Mouse (Mus musculus) liver (tissue): ENCODE measurements around the gene Rab7.
A peak's percentile ranks its signal among the peaks of the same experiment; 100 is the strongest.
"Not testable (repeated sequence)": the region's sequence is repeated elsewhere in the genome, so short reads cannot be mapped to it uniquely, and the experiment has no call there.

Experiments
- DNase-seq: peaks from one replicate; pipeline ENCODE4 v3.0.0-alpha.2; 2020; ENCODE audit warnings: mixed read lengths

Gene Rab7

GRCm38 (mm10) chr6:88053228-88054080 lies 8.4 kb upstream of the Rab7 start:
- DNase-seq = no peak

- DNase-seq = no peak
These were observed 6.1 kb upstream of the Rab7 start for GRCm38 (mm10) chr6:88051206-88051605.

GRCm38 (mm10) chr6:88049008-88049407 lies 3.9 kb upstream of the Rab7 start:
- DNase-seq = no peak

DNA sequence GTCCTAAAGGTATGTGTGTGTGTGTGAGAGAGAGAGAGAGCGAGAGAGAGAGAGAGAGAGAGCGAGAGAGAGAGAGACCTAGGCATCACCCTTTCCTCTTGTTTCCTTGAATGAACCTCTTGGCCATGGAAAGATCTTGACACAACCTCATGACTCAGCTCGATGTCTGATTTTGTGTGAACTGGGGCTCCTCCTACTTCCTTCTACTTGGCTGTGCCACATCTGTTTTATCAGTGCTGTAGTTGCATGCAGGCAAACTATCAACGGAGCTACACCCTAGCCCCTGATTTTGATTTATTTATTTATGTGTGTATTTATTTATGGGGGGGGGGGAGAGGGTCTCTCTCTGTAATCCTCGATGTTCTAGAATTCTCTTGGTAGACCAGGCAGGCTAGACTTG lies 2.8 kb upstream of the Rab7 start:
- no peak for DNase-seq

- no peak for DNase-seq
These were observed 316 bp upstream of the Rab7 start for GRCm38 (mm10) chr6:88045406-88045766.

DNA sequence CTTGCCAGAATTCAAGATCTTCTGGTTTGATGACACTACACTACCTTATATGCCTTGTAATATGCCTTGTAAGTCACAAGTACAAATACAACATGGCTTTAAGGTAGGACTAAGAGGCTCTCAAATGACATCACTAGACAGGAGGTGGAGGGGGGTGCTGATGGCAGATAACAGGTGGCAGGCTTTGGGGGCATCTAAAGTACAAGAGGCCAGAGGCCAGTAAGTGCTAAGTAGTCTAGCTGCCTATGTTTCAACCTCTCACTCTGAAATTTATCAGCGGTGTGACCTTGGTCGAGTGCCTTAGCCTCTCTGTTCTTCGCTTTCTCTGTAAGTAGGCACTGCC lies 865 bp downstream of the Rab7 start:
- DNase-seq = no peak

GRCm38 (mm10) chr6:88042336-88042735 lies 2.7 kb downstream of the Rab7 start:
- no peak for DNase-seq

DNA sequence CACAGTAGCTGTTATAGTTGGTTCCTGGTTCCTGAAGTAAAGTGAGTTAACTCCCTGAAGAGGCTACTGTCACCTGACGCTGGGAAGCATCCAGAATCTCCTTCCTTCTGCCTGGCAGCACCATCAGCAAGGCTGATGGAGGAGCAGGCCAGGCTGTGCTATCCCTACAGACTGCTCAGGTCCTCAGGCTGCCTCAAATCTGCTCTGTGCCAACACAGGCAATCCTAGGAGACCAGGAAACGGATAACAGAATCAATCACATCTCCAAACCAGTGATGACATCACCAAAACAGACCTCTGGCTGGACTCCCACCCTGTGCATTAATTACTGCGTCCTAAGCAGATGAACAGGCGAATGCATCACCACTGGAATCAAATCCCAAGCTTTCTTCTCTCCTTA lies 3.8 kb downstream of the Rab7 start:
- no peak for DNase-seq

GRCm38 (mm10) chr6:88039426-88039825 lies 5.6 kb downstream of the Rab7 start:
- no peak for DNase-seq

DNA sequence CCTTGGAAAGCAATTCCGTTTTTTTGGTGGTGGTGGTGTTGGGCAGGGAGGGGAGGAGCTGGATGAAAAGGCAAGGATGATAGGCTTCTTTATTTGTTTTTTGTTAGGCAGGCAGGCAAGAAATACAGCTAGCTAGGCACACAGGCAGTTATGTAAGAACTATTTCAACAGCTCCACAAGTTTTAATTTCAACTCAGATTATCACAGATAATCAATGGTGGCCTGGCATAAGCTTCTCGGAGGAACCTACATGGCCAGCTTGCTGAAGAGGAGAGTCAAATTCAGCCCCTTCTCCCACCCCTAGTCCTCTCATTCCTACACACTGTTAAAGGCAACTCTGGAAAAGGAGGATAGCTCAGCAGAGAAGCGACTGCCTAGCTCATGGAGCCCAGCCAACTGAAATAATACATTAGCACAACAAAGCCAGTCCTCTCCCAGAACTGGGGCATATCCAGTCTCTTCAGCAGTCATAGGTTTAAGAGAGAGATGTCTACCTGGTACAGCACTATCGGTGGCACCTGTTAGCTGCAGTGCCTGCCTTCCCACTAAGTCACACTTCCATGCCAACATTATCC lies 7.5 kb downstream of the Rab7 start:
- no peak for DNase-seq

GRCm38 (mm10) chr6:88033504-88033903 lies 11.6 kb downstream of the Rab7 start:
- DNase-seq = no peak

DNA sequence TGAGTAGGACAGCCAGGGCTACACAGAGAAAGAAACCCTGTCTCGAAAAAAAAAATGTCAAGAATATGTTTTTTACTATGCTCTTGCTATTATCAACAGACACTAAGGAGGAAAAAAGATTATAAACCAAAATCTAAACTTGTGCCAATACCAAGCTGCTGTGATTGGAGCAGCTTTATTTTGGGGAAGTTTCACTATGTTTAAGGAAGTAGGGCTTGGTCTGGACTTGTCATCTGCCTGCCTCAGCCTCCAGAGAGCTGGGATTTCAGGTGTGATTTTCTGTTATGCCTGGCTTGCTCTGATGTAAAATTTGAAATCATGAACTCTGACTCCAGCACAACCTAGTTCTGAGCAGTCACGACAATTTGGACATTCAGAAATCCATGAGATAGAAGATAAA lies 14.6 kb downstream of the Rab7 start:
- no peak for DNase-seq

GRCm38 (mm10) chr6:88027390-88027789 lies 17.7 kb downstream of the Rab7 start:
- no peak for DNase-seq

GRCm38 (mm10) chr6:88023316-88023890 lies 21.7 kb downstream of the Rab7 start:
- DNase-seq = no peak

GRCm38 (mm10) chr6:88019154-88019553 lies 25.9 kb downstream of the Rab7 start:
- no peak for DNase-seq

- DNase-seq = no peak
These were observed 27.2 kb downstream of the Rab7 start for GRCm38 (mm10) chr6:88017821-88018220.

GRCm38 (mm10) chr6:88015797-88016196 lies 29.3 kb downstream of the Rab7 start:
- peak; percentile 65 for DNase-seq

GRCm38 (mm10) chr6:88013456-88013855 lies 31.6 kb downstream of the Rab7 start:
- no peak for DNase-seq

DNA sequence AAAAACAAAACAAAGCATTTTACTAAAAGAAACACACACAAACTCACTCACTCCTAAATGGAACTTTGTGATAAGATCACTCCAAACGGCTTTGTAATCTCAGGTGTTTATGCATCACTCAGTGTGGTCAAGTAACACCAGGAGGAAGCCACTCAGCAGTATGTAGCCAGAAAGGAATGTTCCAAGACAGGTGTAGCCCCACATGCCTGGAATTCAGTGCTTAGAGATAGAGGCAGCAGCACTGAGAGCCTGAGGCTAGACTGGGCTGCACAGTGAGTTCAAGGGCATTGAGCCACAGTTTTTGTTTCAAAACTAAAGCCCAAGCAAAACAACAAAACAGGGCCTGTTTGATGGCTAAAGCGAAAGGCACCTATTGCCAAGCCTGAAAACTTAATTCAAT lies 32.5 kb downstream of the Rab7 start:
- DNase-seq = no peak

GRCm38 (mm10) chr6:88011106-88011505 lies 34.0 kb downstream of the Rab7 start:
- not testable (repeated sequence) for DNase-seq

DNA sequence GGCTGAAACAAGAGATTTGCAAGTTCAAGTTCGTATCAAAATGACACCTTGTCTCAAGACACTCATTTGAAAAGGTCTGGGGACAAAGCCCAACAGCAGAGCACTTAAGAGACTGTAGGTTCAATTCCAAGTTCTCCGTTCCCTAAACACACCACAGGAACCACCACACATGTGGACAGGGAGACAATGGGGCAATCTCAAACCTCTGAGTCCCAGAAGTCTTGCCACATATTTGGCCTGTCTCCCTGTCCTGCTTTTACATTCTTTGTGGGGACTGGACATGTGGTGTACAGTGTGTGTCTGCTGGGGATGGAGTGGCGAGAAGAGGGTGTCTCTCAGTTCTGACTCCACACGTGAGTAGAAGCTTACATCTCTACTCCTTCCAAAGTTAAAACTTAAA lies 35.9 kb downstream of the Rab7 start:
- DNase-seq = no peak

- not testable (repeated sequence) for DNase-seq
These were observed 40.3 kb downstream of the Rab7 start for GRCm38 (mm10) chr6:88004773-88005172.

GRCm38 (mm10) chr6:88003439-88003838 lies 41.6 kb downstream of the Rab7 start:
- DNase-seq = no peak

DNA sequence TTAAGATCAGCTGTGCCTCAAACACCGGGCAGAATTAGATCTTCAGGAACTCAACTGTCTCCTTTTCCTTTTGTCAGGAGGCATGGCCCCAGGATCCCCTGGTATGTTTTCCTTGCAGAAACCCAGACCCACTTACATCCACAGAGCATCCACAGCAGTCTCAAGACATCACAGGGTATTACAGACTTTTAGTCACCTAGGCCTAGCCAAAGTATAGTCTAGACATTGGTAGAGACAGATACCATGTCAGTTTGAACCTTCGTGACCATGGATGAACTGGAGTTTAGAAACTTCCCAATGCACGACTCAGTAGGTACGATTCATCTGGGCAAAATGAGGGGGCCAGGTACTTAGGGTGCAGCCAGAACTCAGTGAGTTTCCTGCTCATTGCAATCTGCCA lies 46.7 kb downstream of the Rab7 start:
- no peak for DNase-seq
